Mouse (Mus musculus): ENCODE measurements around the gene Nudcd2. TPM values are rescaled to one million over a fixed set of nuclear protein-coding genes. Genes with fewer than 3 reads are reported as not detected.

Gene Nudcd2
- polyA plus RNA-seq, 1 experiment from 2014 or later, result 60.3 TPM

- no peak for ATAC-seq (ENCODE audit: low FRiP score, low read depth)
- H3K4me3 ChIP-seq, result no peak overlapping the region
- peaks cover 3% of the 10 kb centered on the region; the same call in 1 of the 2 replicates for H3K4me1 ChIP-seq (replicated peaks)
- no peak overlapping the region for H3K9ac ChIP-seq
- H3K27me3 ChIP-seq, result no peaks in the 10 kb centered on the region
- no peak overlapping the region for H3K27ac ChIP-seq (replicated peaks)
- H3K36me3 ChIP-seq, result no peaks in the 10 kb centered on the region
- H3K4me2 ChIP-seq, result no peak overlapping the region
- WGBS, result 84% methylated on average over 8 of the region's 8 CpGs
- H3K9me3 ChIP-seq, result no peaks in the 10 kb centered on the region
Measured at GRCm38 (mm10) chr11:40759896-40760295, 26.4 kb downstream of the Nudcd2 start.

GRCm38 (mm10) chr11:40763395-40763794, 29.9 kb downstream of the Nudcd2 start:
- ATAC-seq (ENCODE audit: low FRiP score, low read depth), result no peak
- WGBS, result 44% methylated on average over 2 of the region's 2 CpGs
- no peak overlapping the region for H3K9ac ChIP-seq

GRCm38 (mm10) chr11:40764690-40765089, 31.2 kb downstream of the Nudcd2 start:
- Histone ChIP-seq H3K4me2 (no peak overlapping the region), H3K27ac (replicated peaks) (no peak overlapping the region), H3K9ac (no peak overlapping the region), H3K4me3 (no peak overlapping the region), H3K9me3 (no peaks in the 10 kb centered on the region), H3K36me3 (no peaks in the 10 kb centered on the region), H3K27me3 (no peaks in the 10 kb centered on the region), H3K4me1 (replicated peaks) (no peaks in the 10 kb centered on the region)
- no peak for ATAC-seq (ENCODE audit: low FRiP score, low read depth)
- WGBS, result 87% methylated on average over 4 of the region's 4 CpGs

More at GRCm38 (mm10) chr11:40763395-40763794, 29.9 kb downstream of the Nudcd2 start:
- H3K9me3 ChIP-seq, result no peaks in the 10 kb centered on the region
- H3K27me3 ChIP-seq, result no peaks in the 10 kb centered on the region
- H3K4me1 ChIP-seq (replicated peaks), result no peaks in the 10 kb centered on the region
- no peaks in the 10 kb centered on the region for H3K36me3 ChIP-seq
- H3K4me3 ChIP-seq, result no peak overlapping the region
- no peak overlapping the region for H3K27ac ChIP-seq (replicated peaks)
- no peak overlapping the region for H3K4me2 ChIP-seq

- no peak for ATAC-seq (ENCODE audit: low FRiP score, low read depth)
- 54% methylated on average over 12 of the region's 12 CpGs for WGBS
- Histone ChIP-seq H3K9ac (no peak overlapping the region), H3K27ac (replicated peaks) (no peak overlapping the region), H3K27me3 (no peaks in the 10 kb centered on the region), H3K36me3 (no peaks in the 10 kb centered on the region), H3K9me3 (no peaks in the 10 kb centered on the region), H3K4me3 (no peak overlapping the region), H3K4me2 (no peak overlapping the region), H3K4me1 (replicated peaks) (0 out of 2 replicates have a peak, but pooled peaks cover 2% of the 10 kb centered on the region)
Measured at GRCm38 (mm10) chr11:40775315-40776269, 42.1 kb downstream of the Nudcd2 start.

GRCm38 (mm10) chr11:40781857-40782256, 48.4 kb downstream of the Nudcd2 start:
- 49% methylated on average over 2 of the region's 2 CpGs for WGBS
- no peaks in the 10 kb centered on the region for H3K27me3 ChIP-seq

DNA sequence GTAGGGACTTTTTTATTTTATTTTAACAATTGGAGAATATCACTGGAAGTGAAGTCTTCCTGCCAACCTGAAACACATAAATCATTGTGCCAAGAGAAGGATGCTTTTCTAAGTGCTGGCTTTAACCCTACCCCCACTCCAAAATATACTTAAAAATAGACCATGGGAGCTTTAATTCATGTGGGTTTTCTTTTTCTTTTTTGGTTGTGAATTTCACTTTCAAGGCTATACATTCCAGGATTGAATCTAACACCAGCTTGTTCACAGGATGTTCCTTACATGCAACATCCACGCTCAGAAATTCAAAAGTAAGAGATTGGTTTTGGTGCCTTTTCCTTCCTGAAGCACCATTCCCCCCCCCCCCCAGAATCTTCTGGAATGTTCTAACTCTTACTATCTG, 49.9 kb downstream of the Nudcd2 start:
- 81% methylated on average over 1 of the region's 1 CpGs for WGBS
- H3K9ac ChIP-seq, result no peak overlapping the region
- no peak overlapping the region for H3K4me2 ChIP-seq
- ATAC-seq (ENCODE audit: low FRiP score, low read depth), result no peak
- H3K27me3 ChIP-seq, result no peaks in the 10 kb centered on the region
- no peak overlapping the region for H3K4me3 ChIP-seq
- no peak overlapping the region for H3K27ac ChIP-seq (replicated peaks)
- no peaks in the 10 kb centered on the region for H3K9me3 ChIP-seq
- no peaks in the 10 kb centered on the region for H3K36me3 ChIP-seq
- no peaks in the 10 kb centered on the region for H3K4me1 ChIP-seq (replicated peaks)

More at GRCm38 (mm10) chr11:40781857-40782256, 48.4 kb downstream of the Nudcd2 start:
- no peak overlapping the region for H3K27ac ChIP-seq (replicated peaks)
- H3K9me3 ChIP-seq, result no peaks in the 10 kb centered on the region
- no peak overlapping the region for H3K4me2 ChIP-seq
- H3K4me1 ChIP-seq (replicated peaks), result no peaks in the 10 kb centered on the region
- no peaks in the 10 kb centered on the region for H3K36me3 ChIP-seq
- no peak overlapping the region for H3K4me3 ChIP-seq
- ATAC-seq (ENCODE audit: low FRiP score, low read depth), result no peak
- H3K9ac ChIP-seq, result no peak overlapping the region

- H3K27ac ChIP-seq (replicated peaks), result no peak overlapping the region
- no peak overlapping the region for H3K9ac ChIP-seq
- no peaks in the 10 kb centered on the region for H3K27me3 ChIP-seq
- H3K4me1 ChIP-seq (replicated peaks), result no peaks in the 10 kb centered on the region
- no peak for ATAC-seq (ENCODE audit: low FRiP score, low read depth)
- H3K9me3 ChIP-seq, result no peaks in the 10 kb centered on the region
- no peak overlapping the region for H3K4me3 ChIP-seq
- no peak overlapping the region for H3K4me2 ChIP-seq
- no peaks in the 10 kb centered on the region for H3K36me3 ChIP-seq
- WGBS, result 81% methylated on average over 8 of the region's 8 CpGs
Measured at GRCm38 (mm10) chr11:40784326-40784725, 50.9 kb downstream of the Nudcd2 start.

DNA sequence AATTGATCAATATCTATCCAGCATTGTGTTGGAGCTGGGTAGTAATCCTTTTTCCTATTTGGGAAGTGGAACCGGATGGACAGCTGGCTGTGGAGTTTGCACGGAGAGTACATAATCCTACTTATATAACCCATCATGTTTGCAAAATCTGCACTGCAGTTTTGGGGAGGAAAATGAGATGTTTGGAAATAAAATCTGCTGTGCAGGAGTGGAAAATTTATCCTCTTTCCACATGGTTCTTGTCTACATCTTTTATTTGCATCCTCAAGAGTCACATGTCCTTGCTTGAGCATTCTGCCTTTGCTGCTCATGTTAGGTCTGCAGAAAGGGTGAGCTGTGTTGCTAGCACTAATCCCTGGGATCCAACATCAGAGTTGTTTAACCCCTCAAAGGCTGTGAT, 53.4 kb downstream of the Nudcd2 start:
- H3K4me3 ChIP-seq, result no peak overlapping the region
- no peak overlapping the region for H3K9ac ChIP-seq
- no peak overlapping the region for H3K4me2 ChIP-seq
- 92% methylated on average over 2 of the region's 2 CpGs for WGBS
- H3K9me3 ChIP-seq, result no peaks in the 10 kb centered on the region
- no peaks in the 10 kb centered on the region for H3K27me3 ChIP-seq
- no peaks in the 10 kb centered on the region for H3K4me1 ChIP-seq (replicated peaks)
- no peak overlapping the region for H3K27ac ChIP-seq (replicated peaks)
- no peaks in the 10 kb centered on the region for H3K36me3 ChIP-seq
- ATAC-seq (ENCODE audit: low FRiP score, low read depth), result no peak

Other genes starting within 250 kb of the Nudcd2 start
- 55.8 and 58.2 TPM in 2 replicates for gene Mat2b, start 38.5 kb upstream of the Nudcd2 start, polyA plus RNA-seq (2015; fragmentation: Nextera tagmentation; extraction: Ambion mirVana)
- gene Hmmr, start 245 bp upstream of the Nudcd2 start, polyA plus RNA-seq (2015; fragmentation: Nextera tagmentation; extraction: Ambion mirVana), result 8.1 and 9.4 TPM in 2 replicates
- gene Ccng1, start 21.6 kb downstream of the Nudcd2 start, polyA plus RNA-seq (2015; fragmentation: Nextera tagmentation; extraction: Ambion mirVana), result 36.8 and 39.3 TPM in 2 replicates

Data from hindbrain, embryonic 15.5 days (tissue).